Mouse (Mus musculus) CD4-positive, CD25-positive, alpha-beta regulatory T cell, adult 4 months (primary cell): ENCODE results near the gene Pdcd2. TPM values are rescaled to one million over a fixed set of nuclear protein-coding genes. Genes with fewer than 3 reads are reported as not detected.

ENCODE experiments used
- ATAC-seq: one replicate; pipeline ENCODE4 v1.8.0; 2017
- polyA plus RNA-seq, 2 experiments: library from polyadenylated mRNA; unstranded; fragments of 100-300 nt; shearing (Covaris generic); gene quantifications; one replicate each; pipeline ENCODE4 v1.2.1; 2017

Gene Pdcd2
- polyA plus RNA-seq, 2 experiments from 2014 or later: 17.1 to 36.0 TPM

DNA sequence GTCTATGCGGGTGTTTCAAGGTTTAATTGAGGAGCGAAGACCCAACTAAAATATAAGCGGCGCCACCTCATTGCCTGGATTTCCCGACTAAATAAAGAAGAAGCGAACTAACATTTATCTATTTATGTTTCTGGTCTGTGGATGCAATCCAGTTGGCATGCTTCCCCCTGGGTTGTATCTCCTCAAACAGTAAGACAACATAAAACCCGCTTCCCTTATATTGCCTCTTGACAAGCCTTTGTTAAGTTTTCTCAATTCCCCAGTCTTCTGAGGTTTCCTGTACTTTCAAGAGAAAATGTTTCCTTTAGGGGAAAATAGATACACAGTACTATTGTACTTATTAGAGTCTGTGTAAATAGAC, 28.4 kb downstream of the Pdcd2 start:
- no peak for ATAC-seq

DNA sequence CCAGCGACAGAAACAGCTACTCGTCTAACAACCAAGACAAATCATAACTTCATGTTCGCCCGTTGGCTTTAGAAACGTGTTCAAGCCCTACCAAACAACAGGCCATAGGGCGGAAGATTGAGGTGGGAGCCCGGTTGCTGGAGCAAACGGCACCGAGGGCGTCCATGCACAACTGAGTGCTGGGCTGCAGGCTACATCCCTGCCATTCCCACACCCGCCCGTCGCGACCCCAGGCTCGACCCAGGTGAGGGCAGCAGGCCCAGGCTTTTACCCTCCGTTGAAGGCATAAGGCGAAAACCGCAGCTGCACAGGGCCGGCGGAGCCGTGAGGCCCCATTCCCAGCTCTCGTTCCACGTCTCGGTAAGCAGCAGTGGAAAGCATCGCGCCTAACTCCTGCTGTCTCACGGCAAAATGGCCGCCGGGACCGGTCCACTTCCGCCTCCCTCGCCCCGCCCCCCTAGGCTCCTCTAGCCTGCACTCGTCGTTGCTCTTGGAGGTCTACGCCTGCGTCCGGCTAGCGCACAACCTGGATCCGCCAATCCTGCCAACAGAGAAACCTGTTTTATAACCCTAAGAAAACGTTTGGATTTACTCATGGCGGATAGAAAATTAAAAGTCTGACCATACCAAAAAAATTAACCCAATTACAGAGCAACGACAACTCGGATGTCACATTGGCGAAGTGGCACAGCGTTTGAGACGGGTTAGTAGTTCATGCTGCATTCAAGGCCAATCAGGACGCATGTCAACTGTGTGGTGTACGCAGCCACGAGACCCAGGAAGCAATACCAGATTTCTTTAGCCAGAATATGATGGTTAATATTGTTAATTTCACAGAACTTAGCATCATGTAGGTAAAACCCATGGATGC, 29.0 kb downstream of the Pdcd2 start:
- ATAC-seq: peak; percentile 74

DNA sequence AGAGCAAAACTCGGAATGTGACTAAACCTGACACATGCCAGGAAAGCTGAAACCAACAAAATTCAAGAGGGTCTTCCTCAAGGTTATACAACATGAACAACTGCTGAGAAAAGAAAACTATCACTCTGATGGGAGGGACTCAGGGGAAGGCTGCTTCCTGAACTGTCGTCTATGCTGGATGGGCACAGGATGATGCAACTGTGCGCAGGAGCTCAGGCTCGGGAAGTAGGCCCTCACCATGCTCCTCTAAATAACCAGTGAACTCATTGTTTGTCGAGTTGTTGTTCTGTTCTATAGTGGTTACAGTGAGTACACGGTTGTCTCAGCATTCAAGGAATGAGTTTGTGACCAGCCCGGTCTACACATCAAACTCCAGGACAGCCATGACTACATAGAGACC, 36.6 kb downstream of the Pdcd2 start:
- no peak for ATAC-seq

DNA sequence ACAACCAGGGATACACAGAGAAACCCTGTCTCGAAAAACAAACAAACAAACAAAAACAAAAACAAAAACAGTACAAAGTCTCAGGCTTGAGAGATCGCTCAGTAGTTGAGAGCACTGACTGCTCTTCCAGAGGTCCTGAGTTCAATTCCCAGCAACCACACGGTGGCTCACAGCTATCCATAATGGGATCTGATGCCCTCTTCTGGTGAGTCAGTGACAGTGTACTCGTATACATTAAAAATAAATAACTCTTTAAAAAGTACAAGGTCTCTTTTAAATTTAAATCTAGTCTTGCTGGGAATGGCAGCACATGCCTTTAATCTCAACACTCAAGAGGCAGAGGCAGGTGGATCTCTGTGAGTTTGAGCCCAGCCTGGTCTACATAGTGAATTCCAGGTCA, 54.4 kb downstream of the Pdcd2 start:
- no peak for ATAC-seq

Other genes with a start within 250 kb of the Pdcd2 start
- under 1 TPM in 1 of 2 experiments, not detected in 1; 0.81 TPM for gene Dll1, start 150.4 kb downstream of the Pdcd2 start, polyA plus RNA-seq
- gene Fam120b, start 131.1 kb downstream of the Pdcd2 start, polyA plus RNA-seq: 10 to 100 TPM; 33.3 to 55.1 TPM
- 100 to 1,000 TPM; 317 to 371 TPM for gene Psmb1, start 27.6 kb downstream of the Pdcd2 start, polyA plus RNA-seq
- gene Tbp, start 27.4 kb downstream of the Pdcd2 start, polyA plus RNA-seq: 10 to 100 TPM; 49.0 to 56.6 TPM
- 10 to 100 TPM in 1 of 2 experiments, 1 to 10 TPM in 1; 5.7 to 10.6 TPM for gene Prdm9, start 37.1 kb upstream of the Pdcd2 start, polyA plus RNA-seq
- 10 to 100 TPM; 15.3 to 17.6 TPM for gene Chd1, start 177.7 kb upstream of the Pdcd2 start, polyA plus RNA-seq